Mouse (Mus musculus) midbrain, embryonic 12.5 days (tissue): ENCODE measurements around the gene Dhdh. TPM values are rescaled to one million over a fixed set of nuclear protein-coding genes. Genes with fewer than 3 reads are reported as not detected.
"Not testable (repeated sequence)": the region's sequence is repeated elsewhere in the genome, so short reads cannot be mapped to it uniquely, and the experiment has no call there.

Experiments
- ATAC-seq: fragments of 200-750 bp; cut with Nextera tagmentation; 2 replicates; pipeline ENCODE4 v1.8.0; 2017; ENCODE audit warnings: low read depth, moderate TSS enrichment, moderate library complexity; ENCODE audit not compliant: low FRiP score
- H3K27ac ChIP-seq: fragments of 300-500 bp; sonication (generic); replicated peaks from 2 replicates; pipeline ENCODE4 v1.5.1; 2016; ENCODE audit warnings: mild to moderate bottlenecking
- H3K27me3 ChIP-seq: fragments of 300-500 bp; sonication (generic); 2 replicates; pipeline ENCODE4 v1.6.1; 2016; ENCODE audit warnings: mild to moderate bottlenecking
- H3K36me3 ChIP-seq: fragments of 300-500 bp; sonication (generic); 2 replicates; pipeline ENCODE4 v1.6.1; 2016
- H3K4me1 ChIP-seq: fragments of 300-500 bp; sonication (generic); 2 replicates; pipeline ENCODE4 v1.6.1; 2016
- H3K4me2 ChIP-seq: fragments of 300-500 bp; sonication (generic); replicated peaks from 2 replicates; pipeline ENCODE4 v1.6.1; 2016; ENCODE audit warnings: mild to moderate bottlenecking, moderate library complexity
- H3K4me3 ChIP-seq: fragments of 300-500 bp; sonication (generic); 2 replicates; pipeline ENCODE4 v1.5.1; 2016; ENCODE audit warnings: mild to moderate bottlenecking
- H3K9ac ChIP-seq: fragments of 300-500 bp; sonication (generic); replicated peaks from 2 replicates; pipeline ENCODE4 v1.6.1; 2016; ENCODE audit warnings: mild to moderate bottlenecking, moderate library complexity
- H3K9me3 ChIP-seq: fragments of 300-500 bp; sonication (generic); 2 replicates; pipeline ENCODE4 v1.6.1; 2016; ENCODE audit warnings: mild to moderate bottlenecking
- WGBS: fragments of 180-500 bp; shearing (Covaris S2); methylation state at CpG from one replicate; pipeline ENCODE4 v1.1.7; 2016; 5-methylcytosine and 5-hydroxymethylcytosine counted together
- polyA plus RNA-seq: library from polyadenylated mRNA; unstranded; fragments of >200 nt; fragmentation: Nextera tagmentation; extraction: Ambion mirVana; gene quantifications from 2 replicates; pipeline ENCODE4 v1.2.1, GENCODE M21; 2016

Gene Dhdh
- polyA plus RNA-seq: 3.2 and 3.6 TPM in 2 replicates

- Histone ChIP-seq H3K9me3 (no peaks in the 10 kb centered on the region), H3K4me3 (peak within 1 kb of the TSS; percentile 48), H3K27me3 (no peaks in the 10 kb centered on the region), H3K9ac (peak within 1 kb of the TSS; percentile 63), H3K4me2 (peak within 1 kb of the TSS; percentile 66), H3K27ac (peak within 1 kb of the TSS; percentile 62), H3K4me1 (peaks cover 13% of the 10 kb centered on the region; the same call in 1 of the 2 replicates), H3K36me3 (peaks cover 9% of the 10 kb centered on the region)
- 5% methylated on average over 38 of the region's 38 CpGs for WGBS
- ATAC-seq: peak; percentile 57
Observed at GRCm38 (mm10) chr7:45488293-45489204, at the start of gene Dhdh. Gene Dhdh (minus strand): TSS chr7:45488805.

DNA sequence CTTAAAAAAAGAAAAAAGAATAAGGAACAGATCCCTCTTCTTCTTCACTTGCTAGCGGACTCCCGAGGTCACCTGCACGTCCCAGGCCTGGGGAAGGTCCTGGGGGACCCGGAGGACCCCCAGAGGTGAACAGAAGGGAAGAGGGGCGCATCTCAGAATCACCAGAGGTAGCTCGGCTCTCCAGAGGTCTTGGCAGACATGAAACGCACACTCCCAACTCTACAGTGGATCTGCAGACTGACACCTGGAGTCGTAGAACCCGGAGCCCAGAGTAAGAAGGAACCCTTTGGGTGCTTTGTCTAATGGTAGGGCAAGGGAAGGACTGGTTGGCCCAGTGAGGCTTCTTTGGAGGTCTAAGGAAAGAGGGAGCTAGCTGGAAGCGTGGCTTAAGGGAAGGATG is 49.0 kb upstream of the Dhdh start:
- WGBS: 79% methylated on average over 10 of the region's 10 CpGs
- H3K36me3 ChIP-seq: no peaks in the 10 kb centered on the region
- peak; percentile 7; the same call in 1 of the 2 replicates for ATAC-seq
- no peaks in the 10 kb centered on the region for H3K9me3 ChIP-seq
- peak overlapping the region; percentile 61; the same call in 1 of the 2 replicates for H3K9ac ChIP-seq
- peak overlapping the region; percentile 59 for H3K4me3 ChIP-seq
- H3K27me3 ChIP-seq: 0 out of 2 replicates have a peak, but pooled peaks cover 4% of the 10 kb centered on the region
- no peak overlapping the region for H3K27ac ChIP-seq
- H3K4me1 ChIP-seq: peaks cover 13% of the 10 kb centered on the region
- peak overlapping the region; percentile 80 for H3K4me2 ChIP-seq

DNA sequence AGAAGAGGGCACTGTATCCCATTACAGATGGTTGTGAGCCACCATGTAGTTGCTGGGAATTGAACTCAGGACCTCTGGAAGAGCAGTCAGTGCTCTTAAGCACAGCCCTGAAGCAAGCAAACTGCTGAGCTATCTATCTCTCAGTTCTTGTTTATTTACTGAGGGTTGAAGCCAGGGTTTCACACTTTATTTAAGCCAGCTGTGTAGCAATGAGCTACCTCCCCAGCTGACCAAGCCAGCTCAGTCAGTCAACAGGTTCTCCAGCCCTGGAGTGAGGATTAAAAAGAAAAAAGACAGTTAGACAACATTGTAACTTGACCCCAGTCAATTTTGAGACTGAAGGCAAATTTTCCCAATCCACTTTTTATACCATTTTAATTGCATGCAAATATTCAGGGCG is 47.1 kb upstream of the Dhdh start:
- ATAC-seq: no peak
- H3K4me3 ChIP-seq: no peak overlapping the region
- peaks cover 13% of the 10 kb centered on the region for H3K4me1 ChIP-seq
- H3K36me3 ChIP-seq: no peaks in the 10 kb centered on the region
- no peak overlapping the region for H3K9ac ChIP-seq
- WGBS: 78% methylated on average over 1 of the region's 1 CpGs
- no peak overlapping the region for H3K27ac ChIP-seq
- no peaks in the 10 kb centered on the region for H3K9me3 ChIP-seq
- H3K4me2 ChIP-seq: no peak overlapping the region
- 0 out of 2 replicates have a peak, but pooled peaks cover 4% of the 10 kb centered on the region for H3K27me3 ChIP-seq

DNA sequence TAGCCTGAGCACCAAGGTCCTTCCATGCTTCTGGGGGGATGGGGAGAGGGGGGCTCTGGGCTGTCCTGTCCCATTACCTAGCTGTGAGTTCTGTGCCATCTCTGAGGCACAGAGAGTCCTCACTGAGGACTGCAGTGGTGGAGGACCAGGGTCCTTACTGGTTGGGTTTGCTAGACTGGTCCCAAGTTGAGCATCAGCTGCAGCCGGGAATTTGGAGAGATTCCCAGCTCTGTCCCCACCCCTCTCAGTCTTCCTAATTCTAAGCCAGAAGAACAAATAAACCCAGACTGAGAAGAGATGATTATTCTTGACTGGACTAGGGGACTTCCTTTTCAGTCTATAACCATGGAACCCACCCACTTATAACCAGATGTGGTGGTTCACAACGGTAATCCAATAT is 42.0 kb upstream of the Dhdh start:
- Histone ChIP-seq H3K4me3 (no peak overlapping the region), H3K4me1 (0 out of 2 replicates have a peak, but pooled peaks cover 6% of the 10 kb centered on the region), H3K27me3 (0 out of 2 replicates have a peak, but pooled peaks cover 12% of the 10 kb centered on the region), H3K9ac (no peak overlapping the region), H3K27ac (no peak overlapping the region), H3K4me2 (no peak overlapping the region), H3K9me3 (no peaks in the 10 kb centered on the region), H3K36me3 (no peaks in the 10 kb centered on the region)
- no peak for ATAC-seq
- WGBS: 82% methylated on average over 2 of the region's 2 CpGs

- WGBS: 14% methylated on average over 6 of the region's 6 CpGs
- no peak for ATAC-seq
- no peaks in the 10 kb centered on the region for H3K36me3 ChIP-seq
- peaks cover 17% of the 10 kb centered on the region for H3K4me1 ChIP-seq
- H3K9ac ChIP-seq: no peak overlapping the region
- H3K4me3 ChIP-seq: no peak overlapping the region
- H3K27ac ChIP-seq: no peak overlapping the region
- H3K27me3 ChIP-seq: 0 out of 2 replicates have a peak, but pooled peaks cover 12% of the 10 kb centered on the region
- no peak overlapping the region for H3K4me2 ChIP-seq
- H3K9me3 ChIP-seq: no peaks in the 10 kb centered on the region
Observed at GRCm38 (mm10) chr7:45529461-45529860, 40.9 kb upstream of the Dhdh start.

DNA sequence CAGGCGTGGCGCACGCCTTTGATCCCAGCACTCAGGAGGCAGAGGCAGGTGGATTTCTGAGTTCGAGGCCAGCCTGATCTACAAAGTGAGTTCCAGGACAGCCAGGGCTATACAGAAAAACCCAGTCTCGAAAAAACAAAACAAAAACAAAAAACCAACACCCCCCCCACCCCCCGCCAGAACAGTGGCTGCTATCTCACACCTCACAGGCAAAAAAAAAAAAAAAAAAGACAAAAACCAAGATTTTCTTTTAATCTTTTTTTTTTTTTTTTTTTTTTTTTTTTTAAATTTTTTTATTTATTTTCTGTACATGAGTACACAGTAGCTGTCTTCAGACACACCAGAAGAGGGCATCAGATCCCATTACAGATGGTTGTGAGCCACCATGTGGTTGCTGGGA is 38.6 kb upstream of the Dhdh start:
- 92% methylated on average over 6 of the region's 6 CpGs for WGBS
- H3K9ac ChIP-seq, H3K36me3 ChIP-seq, H3K4me2 ChIP-seq, ATAC-seq, H3K9me3 ChIP-seq, H3K27me3 ChIP-seq, H3K27ac ChIP-seq, H3K4me3 ChIP-seq: not testable (repeated sequence)
- H3K4me1 ChIP-seq: peaks cover 20% of the 10 kb centered on the region

DNA sequence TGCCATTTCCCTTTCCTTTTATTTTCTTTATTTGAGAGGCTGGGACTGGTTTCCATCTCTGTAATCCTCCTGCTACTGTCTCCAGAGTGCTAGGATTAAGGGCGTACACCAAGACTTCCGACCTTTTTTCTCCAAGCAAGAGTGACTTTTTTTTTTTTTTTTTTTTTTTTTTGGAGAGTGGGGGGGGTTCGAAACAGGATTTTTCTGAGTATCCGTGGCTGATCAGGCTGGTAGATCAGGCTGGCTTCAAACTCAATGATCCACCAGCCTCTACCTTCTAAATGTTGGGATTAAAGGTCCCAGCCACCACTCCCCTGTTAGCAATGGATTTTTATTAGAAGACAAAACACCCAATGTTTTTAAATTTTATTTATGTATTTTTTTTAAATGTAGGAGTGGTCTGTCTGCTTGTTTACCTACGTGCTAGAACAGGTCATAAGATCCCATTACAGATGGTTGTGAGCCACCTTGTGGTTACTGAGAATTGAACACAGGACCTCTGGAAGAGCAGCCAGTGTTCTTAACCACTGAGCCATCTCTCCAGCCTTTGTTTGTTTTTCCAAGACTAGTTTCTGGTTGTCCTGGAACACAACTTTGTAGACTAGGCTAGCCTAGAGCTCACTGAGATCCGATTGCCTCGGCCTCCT is 38.0 kb upstream of the Dhdh start:
- Histone ChIP-seq H3K27me3 (0 out of 2 replicates have a peak, but pooled peaks cover 8% of the 10 kb centered on the region), H3K4me2 (peak overlapping the region; percentile 83), H3K4me1 (peaks cover 20% of the 10 kb centered on the region), H3K4me3 (peak overlapping the region; percentile 64), H3K9me3 (no peaks in the 10 kb centered on the region), H3K9ac (peak overlapping the region; percentile 83; the same call in 1 of the 2 replicates), H3K27ac (peak overlapping the region; percentile 71), H3K36me3 (no peaks in the 10 kb centered on the region)
- ATAC-seq: no peak
- 25% methylated on average over 7 of the region's 7 CpGs for WGBS

DNA sequence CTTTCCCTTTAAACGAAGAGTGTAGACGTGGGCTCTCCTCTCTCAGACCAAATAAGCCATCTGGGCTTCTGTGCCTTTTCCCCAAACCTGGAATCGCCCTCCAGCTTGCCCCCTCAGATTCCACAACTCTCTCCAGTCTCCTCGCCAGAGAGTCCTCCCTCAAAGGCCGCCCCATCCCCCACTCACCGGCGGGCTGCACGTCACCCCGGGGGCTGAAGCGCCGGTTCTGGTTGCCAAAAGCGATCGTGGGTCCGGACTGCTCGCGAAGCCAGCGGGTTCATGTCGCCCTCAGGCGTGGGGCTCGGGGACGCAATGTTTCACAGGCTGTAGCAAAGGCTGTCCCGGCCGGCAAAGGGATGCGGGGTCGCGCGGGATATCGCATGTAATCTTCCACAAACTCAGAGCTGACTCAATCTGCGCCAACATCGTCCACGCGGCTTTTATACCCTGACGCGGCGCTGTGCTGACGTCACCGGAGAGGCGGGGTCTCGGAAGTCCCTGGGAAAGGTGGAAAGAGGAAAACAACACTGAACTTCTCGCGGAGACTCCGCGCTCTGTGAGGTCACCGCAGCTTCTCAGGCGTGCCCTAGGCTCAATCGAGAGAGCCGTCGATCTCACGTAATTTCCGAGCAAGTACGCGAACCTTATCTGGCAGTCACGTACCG is 37.3 kb upstream of the Dhdh start, which contains the start of the genes Ppp1r15a and Plekha4:
Gene Ppp1r15a (minus strand): TSS at position 460 of the 665 bp plus-strand sequence.
Gene Plekha4 (plus strand): TSS at position 522 of the 665 bp plus-strand sequence.
- peak; percentile 85 for ATAC-seq
- no peaks in the 10 kb centered on the region for H3K9me3 ChIP-seq
- no peaks in the 10 kb centered on the region for H3K36me3 ChIP-seq
- H3K9ac ChIP-seq: peak within 1 kb of the TSS; percentile 83
- 0 out of 2 replicates have a peak, but pooled peaks cover 8% of the 10 kb centered on the region for H3K27me3 ChIP-seq
- H3K27ac ChIP-seq: peak within 1 kb of the TSS; percentile 71
- WGBS: under 1% methylated on average over 54 of the region's 54 CpGs
- peak within 1 kb of the TSS; percentile 83 for H3K4me2 ChIP-seq
- peak within 1 kb of the TSS; percentile 64 for H3K4me3 ChIP-seq
- H3K4me1 ChIP-seq: peaks cover 20% of the 10 kb centered on the region

- Histone ChIP-seq H3K4me1 (peaks cover 15% of the 10 kb centered on the region), H3K27me3 (0 out of 2 replicates have a peak, but pooled peaks cover 7% of the 10 kb centered on the region), H3K9ac (peak overlapping the region; percentile 83), H3K36me3 (no peaks in the 10 kb centered on the region), H3K27ac (0 out of 2 replicates have a peak overlapping the region, but pooled peaks have one; percentile 2), H3K9me3 (no peaks in the 10 kb centered on the region), H3K4me2 (peak overlapping the region; percentile 83), H3K4me3 (peak overlapping the region; percentile 64)
- no peak for ATAC-seq
- WGBS: 35% methylated on average over 12 of the region's 12 CpGs
Observed at GRCm38 (mm10) chr7:45524841-45525621, 36.4 kb upstream of the Dhdh start.

- Histone ChIP-seq H3K4me1 (peaks cover 14% of the 10 kb centered on the region), H3K27ac (no peak overlapping the region), H3K9ac (no peak overlapping the region; the same call in 1 of the 2 replicates), H3K9me3 (no peaks in the 10 kb centered on the region), H3K4me2 (no peak overlapping the region), H3K27me3 (no peaks in the 10 kb centered on the region), H3K36me3 (no peaks in the 10 kb centered on the region), H3K4me3 (no peak overlapping the region)
- WGBS: 86% methylated on average over 13 of the region's 13 CpGs
- ATAC-seq: no peak
Observed at GRCm38 (mm10) chr7:45523678-45524170, 35.1 kb upstream of the Dhdh start.
